Mouse (Mus musculus): Measurements from ENCODE around the gene Mgea5. TPM values are rescaled to one million over a fixed set of nuclear protein-coding genes. Genes with fewer than 3 reads are reported as not detected.
"Not testable (repeated sequence)": the region's sequence is repeated elsewhere in the genome, so short reads cannot be mapped to it uniquely, and the experiment has no call there.

The Mgea5 gene
- polyA plus RNA-seq, 1 experiment = 181 TPM

DNA sequence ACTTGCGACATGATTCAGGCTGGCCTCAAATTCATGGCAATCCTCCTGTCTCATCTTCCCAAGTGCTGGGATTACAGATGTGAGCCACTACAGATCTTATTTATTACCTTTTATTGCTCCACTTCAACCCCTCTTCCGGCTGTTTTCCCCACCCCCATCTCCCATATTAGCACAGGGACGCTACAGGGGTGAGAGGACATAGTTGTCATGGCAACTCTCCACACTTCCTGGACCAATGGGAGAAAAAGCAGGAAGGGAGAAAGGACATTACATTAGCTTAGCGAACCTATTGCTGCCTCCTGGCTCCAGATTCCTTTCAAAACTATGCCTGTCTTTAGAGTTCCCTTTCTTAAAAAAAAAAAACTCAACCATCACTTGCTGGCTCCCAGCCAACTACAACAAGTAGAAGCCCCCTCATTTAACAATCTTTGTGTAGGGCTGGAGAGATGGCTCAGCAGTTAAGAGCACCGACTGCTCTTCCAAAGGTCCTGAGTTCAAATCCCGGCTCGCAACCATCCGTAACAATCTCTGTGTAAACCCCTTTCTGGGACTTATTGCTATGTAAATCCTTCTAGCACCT, 29.1 kb upstream of the Mgea5 start:
- no peaks in the 10 kb centered on the region for H3K27me3 ChIP-seq (ENCODE audit: control insufficient read depth, insufficient read depth, low read length, poor library complexity, severe bottlenecking)
- no peak overlapping the region for H3K4me3 ChIP-seq (ENCODE audit: low read depth, low read length)
- H3K9ac ChIP-seq (ENCODE audit: low read depth, poor library complexity, severe bottlenecking) = no peak overlapping the region
- H3K36me3 ChIP-seq (ENCODE audit: control insufficient read depth, insufficient read depth, low read length, poor library complexity, severe bottlenecking) = no peaks in the 10 kb centered on the region
- no peak overlapping the region for H3K27ac ChIP-seq (ENCODE audit: insufficient read depth, low read length)
- H3K4me1 ChIP-seq (ENCODE audit: control insufficient read depth, insufficient read depth, low read length) = peaks cover 6% of the 10 kb centered on the region
- TF ChIP-seq EP300 (IDR thresholded peaks at IDR 0.05; ENCODE audit: insufficient read depth, low read depth, low read length) (no peak), CTCF (IDR thresholded peaks at IDR 0.05; ENCODE audit: low read depth, low read length) (no peak), POLR2A (IDR thresholded peaks at IDR 0.05; ENCODE audit: insufficient read depth, low read length) (no peak)
- H3K9me3 ChIP-seq (replicated peaks; ENCODE audit: control insufficient read depth, insufficient read depth, low read length, poor library complexity, severe bottlenecking) = no peaks in the 10 kb centered on the region

DNA sequence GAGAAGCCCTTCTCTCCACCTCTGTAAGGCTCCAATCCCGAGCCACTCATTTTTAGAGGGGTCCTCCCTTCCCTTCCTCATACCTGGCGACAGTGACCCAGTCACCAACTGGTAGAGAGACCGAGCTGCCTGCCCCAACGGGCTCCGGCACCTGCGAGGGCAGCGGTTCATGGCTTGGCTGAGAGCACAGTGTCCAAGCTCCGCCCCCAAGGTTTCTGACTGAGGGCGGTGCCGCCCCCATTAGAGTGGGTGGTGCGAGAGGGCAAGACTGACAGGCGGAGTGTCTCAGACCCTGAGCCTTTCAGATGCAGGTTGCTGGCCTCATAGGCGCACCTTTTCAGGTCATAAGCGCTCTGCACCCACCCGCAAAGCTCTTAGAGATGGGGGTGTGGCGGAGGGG, 28.5 kb upstream of the Mgea5 start:
- Histone ChIP-seq H3K36me3 (ENCODE audit: control insufficient read depth, insufficient read depth, low read length, poor library complexity, severe bottlenecking) (no peaks in the 10 kb centered on the region), H3K27me3 (ENCODE audit: control insufficient read depth, insufficient read depth, low read length, poor library complexity, severe bottlenecking) (no peaks in the 10 kb centered on the region), H3K9me3 (replicated peaks; ENCODE audit: control insufficient read depth, insufficient read depth, low read length, poor library complexity, severe bottlenecking) (no peaks in the 10 kb centered on the region), H3K4me3 (ENCODE audit: low read depth, low read length) (peak overlapping the region; percentile 73), H3K9ac (ENCODE audit: low read depth, poor library complexity, severe bottlenecking) (peak overlapping the region; percentile 17; the same call in 1 of the 2 replicates), H3K4me1 (ENCODE audit: control insufficient read depth, insufficient read depth, low read length) (peaks cover 1% of the 10 kb centered on the region), H3K27ac (ENCODE audit: insufficient read depth, low read length) (no peak overlapping the region)
- TF ChIP-seq POLR2A (IDR thresholded peaks at IDR 0.05; ENCODE audit: insufficient read depth, low read length) = no peak
- TF ChIP-seq CTCF (IDR thresholded peaks at IDR 0.05; ENCODE audit: low read depth, low read length) = no peak
- TF ChIP-seq EP300 (IDR thresholded peaks at IDR 0.05; ENCODE audit: insufficient read depth, low read depth, low read length) = no peak

DNA sequence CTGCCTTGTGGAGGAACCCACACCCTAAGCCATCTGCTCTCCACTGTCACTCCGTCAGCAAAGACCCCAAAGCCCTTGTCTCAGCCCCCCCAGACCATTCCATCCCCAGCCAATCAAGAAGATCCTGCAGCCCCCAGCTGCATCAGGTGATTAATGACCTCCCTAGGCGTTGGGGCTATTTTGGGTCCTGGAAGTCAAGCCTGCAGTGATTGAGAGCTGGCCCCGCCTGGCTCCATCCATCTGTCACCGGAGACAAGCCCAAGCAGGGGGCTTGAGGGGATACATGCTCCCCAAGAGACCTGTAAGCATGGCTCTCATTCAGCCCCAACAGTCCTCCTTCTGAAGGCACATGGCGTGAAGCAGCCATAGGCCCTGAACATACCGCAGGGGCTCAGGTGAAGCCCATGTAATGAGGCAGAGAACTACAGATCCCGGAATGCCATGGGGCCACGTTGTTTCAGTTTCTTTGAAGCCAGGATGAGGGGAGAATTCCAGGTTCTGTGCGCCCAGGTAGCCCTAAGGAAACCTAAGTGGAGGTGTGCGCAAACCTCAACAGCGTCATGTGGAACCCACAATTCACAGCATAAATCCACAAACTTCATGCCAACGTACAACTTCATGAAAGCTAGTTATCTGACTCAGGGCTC, 27.5 kb upstream of the Mgea5 start:
- Histone ChIP-seq H3K4me1 (ENCODE audit: control insufficient read depth, insufficient read depth, low read length) (peaks cover 1% of the 10 kb centered on the region), H3K4me3 (ENCODE audit: low read depth, low read length) (peak overlapping the region; percentile 73), H3K27ac (ENCODE audit: insufficient read depth, low read length) (no peak overlapping the region), H3K27me3 (ENCODE audit: control insufficient read depth, insufficient read depth, low read length, poor library complexity, severe bottlenecking) (no peaks in the 10 kb centered on the region), H3K9me3 (replicated peaks; ENCODE audit: control insufficient read depth, insufficient read depth, low read length, poor library complexity, severe bottlenecking) (no peaks in the 10 kb centered on the region), H3K9ac (ENCODE audit: low read depth, poor library complexity, severe bottlenecking) (no peak overlapping the region), H3K36me3 (ENCODE audit: control insufficient read depth, insufficient read depth, low read length, poor library complexity, severe bottlenecking) (no peaks in the 10 kb centered on the region)
- TF ChIP-seq CTCF (IDR thresholded peaks at IDR 0.05; ENCODE audit: low read depth, low read length) (no peak), EP300 (IDR thresholded peaks at IDR 0.05; ENCODE audit: insufficient read depth, low read depth, low read length) (no peak)

DNA sequence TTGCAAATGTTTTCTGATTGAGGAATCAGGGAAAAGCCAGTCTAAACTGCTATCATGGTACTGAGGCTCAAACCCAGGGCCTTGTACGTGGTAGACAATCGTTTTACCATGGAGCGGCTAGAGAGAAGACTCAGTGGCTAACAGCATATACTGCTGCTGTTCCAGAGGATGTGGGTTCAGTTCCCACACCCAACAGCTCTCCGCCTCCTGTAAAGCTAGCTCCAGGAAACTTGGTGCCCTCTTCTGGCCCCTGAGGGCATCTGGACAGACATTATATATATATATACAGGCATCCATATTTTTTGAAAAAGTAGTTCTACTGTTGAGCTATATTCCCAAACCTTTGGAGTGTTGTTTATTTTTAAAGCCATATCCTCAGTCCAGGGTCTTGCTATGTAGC, 24.1 kb upstream of the Mgea5 start:
- TF ChIP-seq POLR2A (IDR thresholded peaks at IDR 0.05; ENCODE audit: insufficient read depth, low read length) = no peak
- no peak for TF ChIP-seq EP300 (IDR thresholded peaks at IDR 0.05; ENCODE audit: insufficient read depth, low read depth, low read length)
- TF ChIP-seq CTCF (IDR thresholded peaks at IDR 0.05; ENCODE audit: low read depth, low read length) = no peak
- no peak overlapping the region for H3K9ac ChIP-seq (ENCODE audit: low read depth, poor library complexity, severe bottlenecking)

DNA sequence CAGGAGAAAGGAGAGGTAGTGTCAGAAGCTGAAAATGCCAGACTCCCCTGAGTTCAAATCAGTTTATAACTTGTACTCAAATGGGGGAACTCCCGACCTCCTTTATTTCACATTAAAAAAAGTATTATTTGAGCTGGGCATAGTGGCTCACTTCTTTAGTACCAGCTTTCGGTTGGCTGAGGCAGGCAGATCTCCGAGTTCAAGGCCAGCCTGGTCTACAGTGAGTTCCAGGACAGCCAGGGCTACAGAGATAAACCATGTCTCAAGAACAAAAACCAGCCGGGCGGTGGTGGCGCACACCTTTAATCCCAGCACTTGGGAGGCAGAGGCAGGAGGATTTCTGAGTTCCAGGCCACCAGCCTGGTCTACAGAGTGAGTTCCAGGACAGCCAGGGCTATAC, 22.2 kb upstream of the Mgea5 start:
- H3K9me3 ChIP-seq (replicated peaks; ENCODE audit: control insufficient read depth, insufficient read depth, low read length, poor library complexity, severe bottlenecking); H3K4me1 ChIP-seq (ENCODE audit: control insufficient read depth, insufficient read depth, low read length); H3K9ac ChIP-seq (ENCODE audit: low read depth, poor library complexity, severe bottlenecking); H3K4me3 ChIP-seq (ENCODE audit: low read depth, low read length); H3K27me3 ChIP-seq (ENCODE audit: control insufficient read depth, insufficient read depth, low read length, poor library complexity, severe bottlenecking); H3K27ac ChIP-seq (ENCODE audit: insufficient read depth, low read length); H3K36me3 ChIP-seq (ENCODE audit: control insufficient read depth, insufficient read depth, low read length, poor library complexity, severe bottlenecking): not testable (repeated sequence)

More for the DNA sequence above, 24.1 kb upstream of the Mgea5 start:
- Histone ChIP-seq H3K27ac (ENCODE audit: insufficient read depth, low read length) (no peak overlapping the region), H3K27me3 (ENCODE audit: control insufficient read depth, insufficient read depth, low read length, poor library complexity, severe bottlenecking) (no peaks in the 10 kb centered on the region), H3K36me3 (ENCODE audit: control insufficient read depth, insufficient read depth, low read length, poor library complexity, severe bottlenecking) (no peaks in the 10 kb centered on the region), H3K4me3 (ENCODE audit: low read depth, low read length) (no peak overlapping the region), H3K9me3 (replicated peaks; ENCODE audit: control insufficient read depth, insufficient read depth, low read length, poor library complexity, severe bottlenecking) (no peaks in the 10 kb centered on the region), H3K4me1 (ENCODE audit: control insufficient read depth, insufficient read depth, low read length) (peaks cover 4% of the 10 kb centered on the region)

DNA sequence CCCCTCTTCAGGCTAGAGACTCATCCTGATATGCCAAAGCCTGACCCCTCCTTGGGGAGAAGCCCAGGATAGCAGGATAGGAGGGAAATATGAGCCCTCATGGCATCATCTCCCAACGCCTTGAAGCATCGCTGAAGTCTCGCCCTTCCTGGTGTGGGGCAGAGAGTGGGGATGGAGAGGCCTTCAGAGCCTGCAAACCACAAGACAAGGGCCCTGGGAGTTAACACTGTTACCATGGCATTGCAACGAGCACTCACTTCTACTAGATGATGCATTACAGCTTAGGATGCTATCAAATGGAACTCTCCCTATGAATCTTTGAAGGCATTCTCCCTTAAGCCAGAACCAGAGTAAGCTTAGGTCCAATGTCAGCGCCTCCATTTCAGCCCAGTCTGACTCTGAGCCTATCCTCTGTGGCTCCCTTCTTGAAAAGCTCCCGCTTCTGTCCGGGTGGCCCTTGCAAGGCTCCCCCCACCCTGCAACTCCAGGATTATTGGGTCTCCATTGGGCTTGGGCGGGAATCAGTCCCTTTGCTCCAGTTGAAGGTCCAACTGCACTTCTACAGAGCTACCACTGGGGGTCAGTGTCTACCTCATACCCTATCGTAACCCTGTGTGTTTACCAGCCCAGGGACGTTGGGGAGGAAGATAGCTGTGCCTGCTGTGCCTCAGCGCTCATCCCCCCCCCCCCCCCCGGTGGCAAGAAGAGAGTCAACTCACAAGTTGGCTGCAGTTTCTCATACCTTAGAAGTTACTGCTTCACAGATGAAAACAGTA, 21.1 kb upstream of the Mgea5 start:
- Histone ChIP-seq H3K9ac (ENCODE audit: low read depth, poor library complexity, severe bottlenecking) (no peak overlapping the region), H3K4me3 (ENCODE audit: low read depth, low read length) (no peak overlapping the region), H3K4me1 (ENCODE audit: control insufficient read depth, insufficient read depth, low read length) (peaks cover 4% of the 10 kb centered on the region), H3K27ac (ENCODE audit: insufficient read depth, low read length) (no peak overlapping the region), H3K27me3 (ENCODE audit: control insufficient read depth, insufficient read depth, low read length, poor library complexity, severe bottlenecking) (no peaks in the 10 kb centered on the region), H3K9me3 (replicated peaks; ENCODE audit: control insufficient read depth, insufficient read depth, low read length, poor library complexity, severe bottlenecking) (no peaks in the 10 kb centered on the region), H3K36me3 (ENCODE audit: control insufficient read depth, insufficient read depth, low read length, poor library complexity, severe bottlenecking) (no peaks in the 10 kb centered on the region)
- TF ChIP-seq CTCF (IDR thresholded peaks at IDR 0.05; ENCODE audit: low read depth, low read length) = peak; percentile 68
- no peak for TF ChIP-seq POLR2A (IDR thresholded peaks at IDR 0.05; ENCODE audit: insufficient read depth, low read length)
